Mouse (Mus musculus): ENCODE results near the gene Insig2. TPM values are rescaled to one million over a fixed set of nuclear protein-coding genes. Genes with fewer than 3 reads are reported as not detected.

Gene Insig2
- polyA plus RNA-seq, 1 experiment from 2014 or later, result 23.8 TPM

DNA sequence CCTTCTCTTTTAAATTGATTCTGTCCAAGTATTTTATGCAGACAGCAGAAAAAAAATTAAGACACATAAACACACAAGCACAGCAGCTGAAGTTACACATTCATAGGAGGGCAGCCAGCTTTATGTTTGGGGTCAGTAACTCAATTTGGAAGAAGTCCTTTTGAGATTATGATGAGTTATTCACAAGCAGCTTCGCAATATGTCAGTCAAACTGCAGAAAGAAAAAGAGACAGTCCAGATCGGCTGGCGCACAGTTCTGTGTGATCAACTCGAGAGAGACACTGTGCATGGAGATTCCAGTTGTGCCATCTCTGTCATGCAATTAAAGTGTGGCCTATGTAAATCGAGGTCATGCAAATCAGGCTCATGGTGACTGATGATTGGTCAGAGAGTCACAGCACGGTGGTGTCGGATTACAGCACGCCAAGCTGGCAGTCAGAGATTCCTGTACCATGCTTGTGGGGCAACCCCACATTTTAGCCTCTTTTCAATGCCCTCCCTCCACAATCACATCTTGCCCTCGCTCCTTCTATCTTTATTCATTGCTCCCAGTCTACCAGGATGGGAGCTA lies 72.1 kb downstream of the Insig2 start:
- ATAC-seq, result peak; percentile 32; the same call in 1 of the 2 replicates
- Histone ChIP-seq H3K36me3 (ENCODE audit: control insufficient read depth, insufficient read depth, low read length) (no peaks in the 10 kb centered on the region), H3K27ac (ENCODE audit: low read depth, low read length) (no peak overlapping the region), H3K27me3 (replicated peaks; ENCODE audit: control insufficient read depth, insufficient read depth, low read length) (no peaks in the 10 kb centered on the region), H3K4me3 (ENCODE audit: low read depth, low read length) (no peak overlapping the region), H3K4me1 (ENCODE audit: control insufficient read depth, insufficient read depth, low read length) (no peaks in the 10 kb centered on the region), H3K9ac (ENCODE audit: low read length) (no peak overlapping the region), H3K9me3 (replicated peaks; ENCODE audit: control insufficient read depth, low read length) (no peaks in the 10 kb centered on the region), H3K4me2 (ENCODE audit: low read length) (no peak overlapping the region)
- WGBS, result 56% methylated on average over 9 of the region's 9 CpGs
- DNase-seq (ENCODE audit: low spot score), result peak; percentile 1

Other genes starting within 250 kb of the Insig2 start
- 5.8 and 8.2 TPM in 2 replicates for gene Ccdc93, start 98.5 kb upstream of the Insig2 start, polyA plus RNA-seq (2014; fragmentation: Nextera tagmentation; extraction: Ambion mirVana)
- 0.66 and 0.73 TPM in 2 replicates for gene Htr5b, start 195.9 kb upstream of the Insig2 start, polyA plus RNA-seq (2014; fragmentation: Nextera tagmentation; extraction: Ambion mirVana)
- gene Ddx18, start 235.4 kb upstream of the Insig2 start, polyA plus RNA-seq (2014; fragmentation: Nextera tagmentation; extraction: Ambion mirVana), result 46.7 and 46.9 TPM in 2 replicates

Measured in forebrain, embryonic 14.5 days (tissue).